Mouse (Mus musculus) mature B cell (primary cell): ENCODE results near the gene Dgkd.
"Not testable (repeated sequence)": the region's sequence is repeated elsewhere in the genome, so short reads cannot be mapped to it uniquely, and the experiment has no call there.

Experiments used
- in situ Hi-C: fragments of 300-500 bp; cut with MboI; formaldehyde crosslinking; loops from 2 replicates; pipeline ENCODE4 v1.14.3; 2019

Dgkd gene

GRCm38 (mm10) chr1:87852892-87853600 is at the start of gene Dgkd:
TSS of gene Dgkd (plus strand) at chr1:87853287.
- in situ Hi-C loops = no loop called here

- in situ Hi-C loops = no loop called here
These were observed 49.5 kb upstream of the Dgkd start, which contains the start of gene Sag for GRCm38 (mm10) chr1:87803576-87803975. TSS of gene Sag (plus strand) at chr1:87803680.

GRCm38 (mm10) chr1:87807751-87808150 is 45.3 kb upstream of the Dgkd start:
- in situ Hi-C loops = no loop called here

GRCm38 (mm10) chr1:87811391-87811790 is 41.7 kb upstream of the Dgkd start:
- in situ Hi-C loops = no loop called here

- in situ Hi-C loops = no loop called here
These were observed 41.0 kb upstream of the Dgkd start for GRCm38 (mm10) chr1:87812061-87812460.

- in situ Hi-C loops = no loop called here
These were observed 39.9 kb upstream of the Dgkd start for GRCm38 (mm10) chr1:87813155-87813554.

- in situ Hi-C loops = no loop called here
These were observed 39.4 kb upstream of the Dgkd start for GRCm38 (mm10) chr1:87813681-87814080.

- in situ Hi-C loops = no loop called here
These were observed 28.6 kb upstream of the Dgkd start for GRCm38 (mm10) chr1:87824420-87824995.

GRCm38 (mm10) chr1:87825281-87825680 is 27.8 kb upstream of the Dgkd start:
- in situ Hi-C loops = no loop called here

GRCm38 (mm10) chr1:87825991-87826390 is 27.1 kb upstream of the Dgkd start:
- in situ Hi-C loops = no loop called here

- in situ Hi-C loops = no loop called here
These were observed 26.6 kb upstream of the Dgkd start for GRCm38 (mm10) chr1:87826474-87826873.

GRCm38 (mm10) chr1:87827476-87827875 is 25.6 kb upstream of the Dgkd start:
- in situ Hi-C loops = not testable (repeated sequence)

GRCm38 (mm10) chr1:87828185-87828584 is 24.9 kb upstream of the Dgkd start:
- in situ Hi-C loops = no loop called here

GRCm38 (mm10) chr1:87828926-87829580 is 24.0 kb upstream of the Dgkd start:
- in situ Hi-C loops = no loop called here

- in situ Hi-C loops = no loop called here
These were observed 23.4 kb upstream of the Dgkd start for GRCm38 (mm10) chr1:87829621-87830211.

- in situ Hi-C loops = no loop called here
These were observed 16.6 kb upstream of the Dgkd start for GRCm38 (mm10) chr1:87836453-87836852.

- in situ Hi-C loops = no loop called here
These were observed 16.1 kb upstream of the Dgkd start for GRCm38 (mm10) chr1:87837018-87837417.

GRCm38 (mm10) chr1:87840411-87841208 is 12.5 kb upstream of the Dgkd start:
- in situ Hi-C loops = no loop called here

- in situ Hi-C loops = no loop called here
These were observed 6.1 kb upstream of the Dgkd start for GRCm38 (mm10) chr1:87846801-87847474.

GRCm38 (mm10) chr1:87847475-87848168 is 5.5 kb upstream of the Dgkd start:
- in situ Hi-C loops = no loop called here
